ENCODE assay signal across 13 mouse cellular contexts in the genomic region with DNA sequence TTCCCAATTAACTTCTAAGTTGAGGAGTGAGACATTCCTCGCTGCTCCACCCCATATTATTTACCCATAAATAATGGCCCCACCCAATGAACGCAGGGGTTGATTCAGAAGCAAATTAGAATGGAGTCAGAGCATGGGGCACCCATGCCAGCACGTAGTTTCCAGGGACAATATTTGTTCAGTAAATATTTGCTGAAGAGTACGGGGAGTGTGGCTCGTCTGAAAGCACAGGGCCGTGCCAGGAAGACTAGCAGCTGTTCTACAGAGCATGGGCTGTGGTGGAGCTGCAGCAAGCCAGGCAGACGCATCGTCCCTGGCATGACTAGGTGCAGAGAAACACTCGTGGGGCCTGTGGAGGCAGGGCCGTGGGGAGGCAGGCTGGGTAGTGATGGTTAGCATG. TPM values are rescaled to one million over a fixed set of nuclear protein-coding genes. Genes with fewer than 3 reads are reported as not detected.
DNase-seq lines count a peak whose midpoint lies in the region; ATAC-seq lines count a peak whose summit lies in the region.
"Had no signal": no experiment of that assay in that cellular context is flagged by ENCODE, and none has a peak within 500 bp of the region (broad histone marks: within the 10 kb centered on the region; RNA-seq: fewer than 3 reads in every experiment).

No protein-coding gene starts in this region.

- WGBS in kidney, embryonic 14.5 days = 18% methylated on average over 10 of the region's 10 CpGs
- WGBS in intestine, embryonic 14.5 days = 35% methylated on average over 10 of the region's 10 CpGs

- no peaks in the 10 kb centered on the region for H3K27me3 ChIP-seq in kidney, embryonic 14.5 days (ENCODE audit: control insufficient read depth, insufficient read depth, low read length)
- H3K27me3 ChIP-seq in intestine, embryonic 14.5 days (replicated peaks; ENCODE audit: control insufficient read depth, insufficient read depth, low read length) = no peaks in the 10 kb centered on the region
- H3K27me3 ChIP-seq: embryonic facial prominence, embryonic 13.5 days had no signal

- peaks cover 43% of the 10 kb centered on the region for H3K4me1 ChIP-seq in kidney, embryonic 14.5 days (ENCODE audit: control insufficient read depth, insufficient read depth, low read length)
- peaks cover 16% of the 10 kb centered on the region for H3K4me1 ChIP-seq in intestine, embryonic 14.5 days (replicated peaks; ENCODE audit: control insufficient read depth, insufficient read depth, low read length)

- DNase-seq in kidney, adult 18-20 months = no peak
- no peak for DNase-seq in intestine, embryonic 14.5 days (ENCODE audit: low spot score)
- DNase-seq in liver = peak; percentile 21
- peak; percentile 34 to 61 for DNase-seq in lung, postnatal 4 days
- no peak for DNase-seq in cerebellum, adult 8-10 months
- DNase-seq in adrenal gland, adult 8-10 months = no peak
- no peak for DNase-seq in cerebellum, postnatal 4 days (ENCODE audit: low spot score in 2 of 2)
- DNase-seq: cerebellum, adult 11 months; left cerebral cortex, postnatal 4 days; right cerebral cortex, adult 18-20 months; thymus, postnatal 36 days had no signal

- H3K4me3 ChIP-seq in kidney, embryonic 14.5 days (ENCODE audit: low read length) = no peak overlapping the region
- H3K4me3 ChIP-seq in intestine, embryonic 14.5 days (ENCODE audit: low read depth, low read length) = no peak overlapping the region
- H3K4me3 ChIP-seq: embryonic facial prominence, embryonic 13.5 days had no signal

- peak; percentile 76; the same call in 1 of the 2 replicates for ATAC-seq in kidney, embryonic 14.5 days (ENCODE audit: low FRiP score, low TSS enrichment)
- peak; percentile 51; the same call in 1 of the 2 replicates for ATAC-seq in intestine, embryonic 14.5 days (replicated peaks; ENCODE audit: low FRiP score, low TSS enrichment, low read depth)

- peak overlapping the region; percentile 67; the same call in 1 of the 2 replicates for H3K27ac ChIP-seq in kidney, embryonic 14.5 days (ENCODE audit: low read depth, low read length)
- H3K27ac ChIP-seq in intestine, embryonic 14.5 days (ENCODE audit: low read depth) = peak overlapping the region; percentile 29; the same call in 1 of the 2 replicates
- H3K27ac ChIP-seq: embryonic facial prominence, embryonic 13.5 days had no signal

- no peak overlapping the region for H3K9ac ChIP-seq in kidney, embryonic 14.5 days (ENCODE audit: low read depth, low read length)
- H3K9ac ChIP-seq in intestine, embryonic 14.5 days (ENCODE audit: low read length) = no peak overlapping the region
- H3K9ac ChIP-seq: embryonic facial prominence, embryonic 13.5 days had no signal

- H3K4me2 ChIP-seq in kidney, embryonic 14.5 days (replicated peaks; ENCODE audit: low read depth, low read length) = no peak overlapping the region
- peak overlapping the region; percentile 17 for H3K4me2 ChIP-seq in intestine, embryonic 14.5 days (ENCODE audit: low read length)
- H3K4me2 ChIP-seq: embryonic facial prominence, embryonic 13.5 days had no signal

- H3K36me3 ChIP-seq in kidney, embryonic 14.5 days (ENCODE audit: control insufficient read depth, insufficient read depth, low read length) = peaks cover 73% of the 10 kb centered on the region
- H3K36me3 ChIP-seq in intestine, embryonic 14.5 days (ENCODE audit: control insufficient read depth, insufficient read depth, low read length) = peaks cover 86% of the 10 kb centered on the region

- no peaks in the 10 kb centered on the region; the same call in 1 of the 2 replicates for H3K9me3 ChIP-seq in kidney, embryonic 14.5 days (ENCODE audit: control insufficient read depth, low read length)
- no peaks in the 10 kb centered on the region for H3K9me3 ChIP-seq in intestine, embryonic 14.5 days (ENCODE audit: control insufficient read depth, low read length)
- H3K9me3 ChIP-seq: embryonic facial prominence, embryonic 13.5 days had no signal

RNA-seq across cellular contexts. Expression of gene Lamb1, which starts 29.5 kb away (rescaled TPM):
- polyA plus RNA-seq in kidney, embryonic 14.5 days (2014; fragmentation: Nextera tagmentation; extraction: Ambion mirVana) = 65.2 and 121 TPM in 2 replicates
- 96.3 and 102 TPM in 2 replicates for polyA plus RNA-seq in intestine, embryonic 14.5 days (2014; fragmentation: Nextera tagmentation; extraction: Ambion mirVana)
- total RNA-seq in adrenal gland, adult 8-10 months (2022) = 100 to 1,000 TPM; 109 to 247 (median 188) TPM

RNA-seq across cellular contexts. Expression of gene Gm6993, which starts 54.0 kb away (rescaled TPM):
- polyA plus RNA-seq in kidney, embryonic 14.5 days (2014; fragmentation: Nextera tagmentation; extraction: Ambion mirVana) = not detected in 2 replicates
- polyA plus RNA-seq in intestine, embryonic 14.5 days (2014; fragmentation: Nextera tagmentation; extraction: Ambion mirVana) = not detected in 2 replicates
- total RNA-seq in adrenal gland, adult 8-10 months (2022) = not detected
- total RNA-seq: left cerebral cortex, postnatal 4 days had no signal
- polyA plus RNA-seq: embryonic facial prominence, embryonic 13.5 days had no signal

RNA-seq across cellular contexts. Expression of gene Dld, which starts 56.7 kb away (rescaled TPM):
- 127 and 145 TPM in 2 replicates for polyA plus RNA-seq in kidney, embryonic 14.5 days (2014; fragmentation: Nextera tagmentation; extraction: Ambion mirVana)
- 128 and 134 TPM in 2 replicates for polyA plus RNA-seq in intestine, embryonic 14.5 days (2014; fragmentation: Nextera tagmentation; extraction: Ambion mirVana)
- 100 to 1,000 TPM; 191 to 267 (median 232) TPM for total RNA-seq in adrenal gland, adult 8-10 months (2022)

Comparison
In these comparisons a context has a peak if more than half of its experiments do, and no peak if none do; other contexts are left out.
1. DNase-seq: peak in liver (single experiment) and lung, postnatal 4 days (2 of 2); none in kidney, adult 18-20 months (single experiment), intestine, embryonic 14.5 days (single experiment), cerebellum, adult 8-10 months (single experiment), adrenal gland, adult 8-10 months (single experiment) and cerebellum, postnatal 4 days (0 of 2).